Mouse (Mus musculus): ENCODE data around the gene Noxo1. TPM values are rescaled to one million over a fixed set of nuclear protein-coding genes. Genes with fewer than 3 reads are reported as not detected.

Noxo1 gene
- polyA plus RNA-seq, 1 experiment: 0.34 TPM

- peak; percentile 30 for TF ChIP-seq MAX (IDR thresholded peaks at IDR 0.05)
- TF ChIP-seq MYOG (IDR thresholded peaks at IDR 0.05; ENCODE audit: control insufficient read depth, extremely low read depth, insufficient read length): no peak
- peak; percentile 54 for TF ChIP-seq CTCF (IDR thresholded peaks at IDR 0.05; ENCODE audit: control insufficient read depth, insufficient read depth, insufficient read length)
- Histone ChIP-seq H3K36me3 (ENCODE audit: control insufficient read depth, insufficient read depth) (no peaks in the 10 kb centered on the region), H3ac (ENCODE audit: control insufficient read depth, insufficient read length, low read depth) (no peak overlapping the region), H3K79me3 (ENCODE audit: low read depth) (no peaks in the 10 kb centered on the region), H3K79me2 (ENCODE audit: control insufficient read depth, insufficient read depth) (no peaks in the 10 kb centered on the region), H3K27me3 (ENCODE audit: control insufficient read depth, insufficient read depth, insufficient read length) (peaks cover 6% of the 10 kb centered on the region), H3K4me3 (ENCODE audit: insufficient read depth, poor library complexity, severe bottlenecking) (no peak overlapping the region)
Observed at GRCm38 (mm10) chr17:24745526-24746497, 49.8 kb downstream of the Noxo1 start.

GRCm38 (mm10) chr17:24746986-24747385 lies 51.0 kb downstream of the Noxo1 start:
- no peak overlapping the region for H3K4me3 ChIP-seq (ENCODE audit: insufficient read depth, poor library complexity, severe bottlenecking)
- H3K79me2 ChIP-seq (ENCODE audit: control insufficient read depth, insufficient read depth): no peaks in the 10 kb centered on the region
- no peaks in the 10 kb centered on the region for H3K36me3 ChIP-seq (ENCODE audit: control insufficient read depth, insufficient read depth)
- TF ChIP-seq CEBPB (IDR thresholded peaks at IDR 0.05; ENCODE audit: low read depth): no peak
- TF ChIP-seq MYOG (IDR thresholded peaks at IDR 0.05; ENCODE audit: control insufficient read depth, extremely low read depth, insufficient read length): no peak
- no peak for TF ChIP-seq MYOD1 (IDR thresholded peaks at IDR 0.05; ENCODE audit: control insufficient read depth, insufficient read length, low read depth)
- no peak for TF ChIP-seq CTCF (IDR thresholded peaks at IDR 0.05; ENCODE audit: control insufficient read depth, insufficient read depth, insufficient read length)
- no peak for TF ChIP-seq USF1 (IDR thresholded peaks at IDR 0.05; ENCODE audit: low read depth)
- no peak for TF ChIP-seq MAX (IDR thresholded peaks at IDR 0.05)
- no peak for TF ChIP-seq FOSL1 (IDR thresholded peaks at IDR 0.05; ENCODE audit: insufficient read depth, low read length, poor library complexity, severe bottlenecking)
- H3K27me3 ChIP-seq (ENCODE audit: control insufficient read depth, insufficient read depth, insufficient read length): peaks cover 18% of the 10 kb centered on the region
- H3K79me3 ChIP-seq (ENCODE audit: low read depth): no peaks in the 10 kb centered on the region
- H3ac ChIP-seq (ENCODE audit: control insufficient read depth, insufficient read length, low read depth): no peak overlapping the region

Other genes starting within 250 kb of the Noxo1 start
- gene E4f1, start 225.9 kb upstream of the Noxo1 start, polyA plus RNA-seq (2012; fragmentation: generic; extraction: Trizol): 13.1 TPM
- gene Pgp, start 225.8 kb upstream of the Noxo1 start, polyA plus RNA-seq (2012; fragmentation: generic; extraction: Trizol): 56.7 TPM
- gene Bricd5, start 222.3 kb upstream of the Noxo1 start, polyA plus RNA-seq (2012; fragmentation: generic; extraction: Trizol): 0.06 TPM
- gene Mlst8, start 217.2 kb upstream of the Noxo1 start, polyA plus RNA-seq (2012; fragmentation: generic; extraction: Trizol): 23.1 TPM
- gene Caskin1, start 207.6 kb upstream of the Noxo1 start, polyA plus RNA-seq (2012; fragmentation: generic; extraction: Trizol): 0.36 TPM
- gene Traf7, start 168.3 kb upstream of the Noxo1 start, polyA plus RNA-seq (2012; fragmentation: generic; extraction: Trizol): 142 TPM
- gene Rab26, start 162.0 kb upstream of the Noxo1 start, polyA plus RNA-seq (2012; fragmentation: generic; extraction: Trizol): 0.42 TPM
- 50.6 TPM for gene Pkd1, start 146.4 kb upstream of the Noxo1 start, polyA plus RNA-seq (2012; fragmentation: generic; extraction: Trizol)
- gene Tsc2, start 63.6 kb upstream of the Noxo1 start, polyA plus RNA-seq (2012; fragmentation: generic; extraction: Trizol): 33.3 TPM
- 12.6 TPM for gene Nthl1, start 63.6 kb upstream of the Noxo1 start, polyA plus RNA-seq (2012; fragmentation: generic; extraction: Trizol)
- gene Slc9a3r2, start 45.9 kb upstream of the Noxo1 start, polyA plus RNA-seq (2012; fragmentation: generic; extraction: Trizol): 10.0 TPM
- gene Npw, start 37.8 kb upstream of the Noxo1 start, polyA plus RNA-seq (2012; fragmentation: generic; extraction: Trizol): 0.42 TPM
- gene Zfp598, start 26.5 kb upstream of the Noxo1 start, polyA plus RNA-seq (2012; fragmentation: generic; extraction: Trizol): 34.6 TPM
- 0.61 TPM for gene Syngr3, start 6.3 kb upstream of the Noxo1 start, polyA plus RNA-seq (2012; fragmentation: generic; extraction: Trizol)
- 62.8 TPM for gene Gfer, start 78 bp upstream of the Noxo1 start, polyA plus RNA-seq (2012; fragmentation: generic; extraction: Trizol)
- gene Tbl3, start 11.4 kb downstream of the Noxo1 start, polyA plus RNA-seq (2012; fragmentation: generic; extraction: Trizol): 83.8 TPM
- 1.8 TPM for gene Rnf151, start 21.8 kb downstream of the Noxo1 start, polyA plus RNA-seq (2012; fragmentation: generic; extraction: Trizol)
- gene Rps2, start 21.9 kb downstream of the Noxo1 start, polyA plus RNA-seq (2012; fragmentation: generic; extraction: Trizol): 381 TPM
- 343 TPM for gene Ndufb10, start 28.2 kb downstream of the Noxo1 start, polyA plus RNA-seq (2012; fragmentation: generic; extraction: Trizol)
- 0.06 TPM for gene Rpl3l, start 31.6 kb downstream of the Noxo1 start, polyA plus RNA-seq (2012; fragmentation: generic; extraction: Trizol)
- 57.8 TPM for gene Msrb1, start 40.4 kb downstream of the Noxo1 start, polyA plus RNA-seq (2012; fragmentation: generic; extraction: Trizol)
- not detected for gene Hs3st6, start 56.8 kb downstream of the Noxo1 start, polyA plus RNA-seq (2012; fragmentation: generic; extraction: Trizol)
- gene Meiob, start 108.1 kb downstream of the Noxo1 start, polyA plus RNA-seq (2012; fragmentation: generic; extraction: Trizol): not detected
- gene Hagh, start 143.9 kb downstream of the Noxo1 start, polyA plus RNA-seq (2012; fragmentation: generic; extraction: Trizol): 30.4 TPM
- gene Fahd1, start 154.1 kb downstream of the Noxo1 start, polyA plus RNA-seq (2012; fragmentation: generic; extraction: Trizol): 5.5 TPM
- gene Igfals, start 169.8 kb downstream of the Noxo1 start, polyA plus RNA-seq (2012; fragmentation: generic; extraction: Trizol): 0.06 TPM
- gene Nubp2, start 190.1 kb downstream of the Noxo1 start, polyA plus RNA-seq (2012; fragmentation: generic; extraction: Trizol): 66.5 TPM
- 37.0 TPM for gene Spsb3, start 190.4 kb downstream of the Noxo1 start, polyA plus RNA-seq (2012; fragmentation: generic; extraction: Trizol)
- 11.2 TPM for gene Eme2, start 198.9 kb downstream of the Noxo1 start, polyA plus RNA-seq (2012; fragmentation: generic; extraction: Trizol)
- gene Mrps34, start 198.9 kb downstream of the Noxo1 start, polyA plus RNA-seq (2012; fragmentation: generic; extraction: Trizol): 107 TPM
- 19.8 TPM for gene Nme3, start 200.3 kb downstream of the Noxo1 start, polyA plus RNA-seq (2012; fragmentation: generic; extraction: Trizol)
- gene Mapk8ip3, start 240.7 kb downstream of the Noxo1 start, polyA plus RNA-seq (2012; fragmentation: generic; extraction: Trizol): 17.7 TPM

Measured in C2C12 (cell line).